Mouse (Mus musculus) liver, embryonic 14.5 days (tissue): ENCODE data around the gene Ttll3. TPM values are rescaled to one million over a fixed set of nuclear protein-coding genes. Genes with fewer than 3 reads are reported as not detected.

Experiments used
- ATAC-seq: fragments of 200-750 bp; cut with Nextera tagmentation; 2 replicates; pipeline ENCODE4 v1.8.0; 2017; ENCODE audit warnings: moderate number of reproducible peaks, mild to moderate bottlenecking, moderate library complexity; ENCODE audit not compliant: insufficient read depth
- DNase-seq, 3 experiments: peaks; one replicate each; pipeline ENCODE4 v3.0.0-alpha.2; 2012 to 2013; ENCODE audit warnings: low read depth in 3 of 3, low spot score in 3 of 3
- H3K27ac ChIP-seq: fragments of 300-500 bp; sonication (generic); 2 replicates; pipeline ENCODE4 v1.5.1; 2014; ENCODE audit warnings: moderate library complexity, mild to moderate bottlenecking, control low read depth, inconsistent platforms
- H3K27me3 ChIP-seq: fragments of 300-500 bp; sonication (generic); 2 replicates; pipeline ENCODE4 v1.6.1; 2014; ENCODE audit warnings: mild to moderate bottlenecking, low read length, moderate library complexity; ENCODE audit not compliant: control insufficient read depth, insufficient read depth
- H3K36me3 ChIP-seq: fragments of 300-500 bp; sonication (generic); replicated peaks from 2 replicates; pipeline ENCODE4 v1.6.1; 2014; ENCODE audit warnings: low read depth; ENCODE audit not compliant: control insufficient read depth, insufficient read depth
- H3K4me1 ChIP-seq, 2 experiments: fragments of 200-500 bp in 1 of 2; fragments of 300-500 bp in 1 of 2; sonication (generic) in 1 of 2; replicated peaks; 2 replicates each; pipeline ENCODE4 v1.6.1; 2012 to 2014; ENCODE audit warnings: antibody characterized with exemption in 1 of 2, inconsistent platforms in 1 of 2, low read length in 1 of 2; ENCODE audit not compliant: control insufficient read depth in 2 of 2, insufficient read depth in 2 of 2
- H3K4me2 ChIP-seq: fragments of 300-500 bp; sonication (generic); 2 replicates; pipeline ENCODE4 v1.6.1; 2014; ENCODE audit warnings: low read depth, mild to moderate bottlenecking, control low read depth, moderate library complexity
- H3K4me3 ChIP-seq, 2 experiments: fragments of 200-500 bp in 1 of 2; fragments of 300-500 bp in 1 of 2; sonication (generic) in 1 of 2; 2 replicates each; pipeline ENCODE4 v1.5.1; 2012 to 2014; ENCODE audit warnings: low read depth in 2 of 2, low read length in 2 of 2, mild to moderate bottlenecking in 2 of 2, control low read depth in 1 of 2, inconsistent platforms in 1 of 2, moderate library complexity in 1 of 2; ENCODE audit not compliant: insufficient read depth in 1 of 2
- H3K9ac ChIP-seq: fragments of 300-500 bp; sonication (generic); replicated peaks from 2 replicates; pipeline ENCODE4 v1.6.1; 2014; ENCODE audit warnings: mild to moderate bottlenecking, control low read depth, moderate library complexity
- H3K9me3 ChIP-seq: fragments of 300-500 bp; sonication (generic); 2 replicates; pipeline ENCODE4 v1.6.1; 2016; ENCODE audit warnings: low read length, mixed read lengths; ENCODE audit not compliant: control insufficient read depth
- CTCF ChIP-seq: IDR thresholded peaks from 2 replicates; pipeline ENCODE4 v1.5.1; 2016; ENCODE audit warnings: antibody characterized with exemption, low read depth, control low read depth
- EP300 ChIP-seq: IDR thresholded peaks from 2 replicates; pipeline ENCODE4 v1.6.1; 2016; ENCODE audit warnings: antibody characterized with exemption, low read depth
- WGBS: fragments of 180-500 bp; shearing (Covaris S2); extraction: QIAGEN DNeasy Blood & Tissue Kit; methylation state at CpG from one replicate; pipeline ENCODE4 v1.1.7; 2014; ENCODE audit not compliant: insufficient replicate concordance; 5-methylcytosine and 5-hydroxymethylcytosine counted together
- polyA plus RNA-seq, 2 experiments: library from polyadenylated mRNA; depleted of rRNA in 1 of 2; stranded (reverse) in 1 of 2; unstranded in 1 of 2; fragments of >200 nt; fragmentation: Nextera tagmentation in 1 of 2; extraction: Ambion mirVana in 1 of 2; gene quantifications; 2 replicates each; pipeline versions ENCODE4 v1.2.1 to v1.2.3; 2012 to 2014

The Ttll3 gene
- polyA plus RNA-seq, 2 experiments, result 0.41 to 1.6 TPM

GRCm38 (mm10) chr6:113385160-113385714 is 3.8 kb upstream of the Ttll3 start:
- Histone ChIP-seq H3K9me3 (no peaks in the 10 kb centered on the region), H3K27me3 (no peaks in the 10 kb centered on the region), H3K36me3 (peaks cover 90% of the 10 kb centered on the region), H3K4me3 (no peak overlapping the region), H3K4me2 (no peak overlapping the region), H3K9ac (no peak overlapping the region), H3K27ac (no peak overlapping the region), H3K4me1 (peaks cover 0 to under 1% of the 10 kb centered on the region in 2 experiments; a peak in 1 of 4 replicates)
- DNase-seq (no peak), ATAC-seq (no peak)
- 76% methylated on average over 11 of the region's 11 CpGs for WGBS
- TF ChIP-seq CTCF (no peak), EP300 (no peak)

- Histone ChIP-seq H3K27ac (no peak overlapping the region), H3K4me3 (no peak overlapping the region), H3K9ac (no peak overlapping the region), H3K4me1 (no peaks in the 10 kb centered on the region), H3K9me3 (no peaks in the 10 kb centered on the region), H3K36me3 (peaks cover 87% of the 10 kb centered on the region), H3K4me2 (no peak overlapping the region), H3K27me3 (no peaks in the 10 kb centered on the region)
- 69% methylated on average over 3 of the region's 3 CpGs for WGBS
- DNase-seq, result no peak
- TF ChIP-seq EP300 (no peak), CTCF (no peak)
- ATAC-seq, result no peak
Observed at GRCm38 (mm10) chr6:113386025-113386424, 3.0 kb upstream of the Ttll3 start.

GRCm38 (mm10) chr6:113390715-113391114 is 1.7 kb downstream of the Ttll3 start:
- peaks cover 6% of the 10 kb centered on the region for H3K27me3 ChIP-seq
- ATAC-seq, result no peak
- no peak overlapping the region for H3K9ac ChIP-seq
- H3K4me3 ChIP-seq, result no peak overlapping the region
- H3K9me3 ChIP-seq, result no peaks in the 10 kb centered on the region
- no peak overlapping the region for H3K4me2 ChIP-seq
- 0 out of 4 replicates have a peak, but pooled peaks cover 0 to 2% of the 10 kb centered on the region in 2 experiments for H3K4me1 ChIP-seq
- H3K27ac ChIP-seq, result no peak overlapping the region
- TF ChIP-seq EP300, result no peak
- TF ChIP-seq CTCF, result no peak
- 72% methylated on average over 3 of the region's 3 CpGs for WGBS
- H3K36me3 ChIP-seq, result peaks cover 42% of the 10 kb centered on the region
- DNase-seq, result no peak

GRCm38 (mm10) chr6:113392015-113392386 is 2.9 kb downstream of the Ttll3 start:
- H3K36me3 ChIP-seq, result peaks cover 34% of the 10 kb centered on the region
- peak; percentile 21; the same call in 1 of the 2 replicates for ATAC-seq

GRCm38 (mm10) chr6:113392387-113393071 is 3.5 kb downstream of the Ttll3 start:
- H3K4me3 ChIP-seq, result peak overlapping the region in 1 of 2 experiments; percentile 30; a peak in 3 of 4 replicates
- ATAC-seq (peak; percentile 63), DNase-seq (no peak)
- H3K27ac ChIP-seq, result no peak overlapping the region
- 0 out of 4 replicates have a peak, but pooled peaks cover 0 to 2% of the 10 kb centered on the region in 2 experiments for H3K4me1 ChIP-seq
- TF ChIP-seq CTCF (no peak), EP300 (no peak)
- H3K36me3 ChIP-seq, result peaks cover 29% of the 10 kb centered on the region
- peak overlapping the region; percentile 58 for H3K4me2 ChIP-seq
- H3K9ac ChIP-seq, result no peak overlapping the region
- H3K9me3 ChIP-seq, result no peaks in the 10 kb centered on the region
- H3K27me3 ChIP-seq, result peaks cover 6% of the 10 kb centered on the region
- WGBS, result 6% methylated on average over 50 of the region's 51 CpGs

More at GRCm38 (mm10) chr6:113392015-113392386, 2.9 kb downstream of the Ttll3 start:
- Histone ChIP-seq H3K27me3 (peaks cover 6% of the 10 kb centered on the region), H3K27ac (no peak overlapping the region), H3K4me3 (peak overlapping the region in 1 of 2 experiments; percentile 30; a peak in 2 of 4 replicates), H3K4me2 (peak overlapping the region; percentile 58), H3K4me1 (0 out of 4 replicates have a peak, but pooled peaks cover 0 to 2% of the 10 kb centered on the region in 2 experiments), H3K9me3 (no peaks in the 10 kb centered on the region), H3K9ac (no peak overlapping the region)
- 15% methylated on average over 10 of the region's 10 CpGs for WGBS
- TF ChIP-seq EP300, result no peak
- no peak for TF ChIP-seq CTCF
- no peak for DNase-seq
